Mouse (Mus musculus): ENCODE data around the gene Usp15. TPM values are rescaled to one million over a fixed set of nuclear protein-coding genes. Genes with fewer than 3 reads are reported as not detected.

Usp15 gene
- polyA plus RNA-seq, 1 experiment from 2014 or later = 77.9 TPM

GRCm38 (mm10) chr10:123120666-123121392 is 76.0 kb downstream of the Usp15 start:
- 95% methylated on average over 14 of the region's 14 CpGs for WGBS
- Histone ChIP-seq H3K9me3 (no peaks in the 10 kb centered on the region), H3K9ac (no peak overlapping the region), H3K27ac (no peak overlapping the region), H3K4me3 (no peak overlapping the region), H3K36me3 (peaks cover 90% of the 10 kb centered on the region), H3K4me1 (replicated peaks) (no peaks in the 10 kb centered on the region), H3K27me3 (no peaks in the 10 kb centered on the region), H3K4me2 (no peak overlapping the region)
- ATAC-seq (ENCODE audit: low FRiP score) = no peak

- Histone ChIP-seq H3K4me2 (no peak overlapping the region), H3K36me3 (peaks cover 83% of the 10 kb centered on the region), H3K9me3 (no peaks in the 10 kb centered on the region), H3K4me3 (no peak overlapping the region), H3K27ac (no peak overlapping the region), H3K27me3 (no peaks in the 10 kb centered on the region), H3K4me1 (replicated peaks) (no peaks in the 10 kb centered on the region), H3K9ac (no peak overlapping the region)
- WGBS = 84% methylated on average over 14 of the region's 14 CpGs
- no peak for ATAC-seq (ENCODE audit: low FRiP score)
Observed at GRCm38 (mm10) chr10:123116861-123117260, 79.9 kb downstream of the Usp15 start.

- Histone ChIP-seq H3K4me3 (no peak overlapping the region), H3K36me3 (peaks cover 65% of the 10 kb centered on the region), H3K27me3 (no peaks in the 10 kb centered on the region), H3K4me2 (no peak overlapping the region), H3K9me3 (no peaks in the 10 kb centered on the region), H3K9ac (no peak overlapping the region), H3K27ac (no peak overlapping the region), H3K4me1 (replicated peaks) (no peaks in the 10 kb centered on the region)
- no peak for ATAC-seq (ENCODE audit: low FRiP score)
- WGBS = 95% methylated on average over 8 of the region's 8 CpGs
Observed at GRCm38 (mm10) chr10:123113466-123113865, 83.3 kb downstream of the Usp15 start.

- peaks cover 60% of the 10 kb centered on the region for H3K36me3 ChIP-seq
- H3K27ac ChIP-seq = no peak overlapping the region
- no peak overlapping the region for H3K4me3 ChIP-seq
- no peak overlapping the region for H3K9ac ChIP-seq
- H3K4me2 ChIP-seq = no peak overlapping the region
- H3K4me1 ChIP-seq (replicated peaks) = no peaks in the 10 kb centered on the region
- 91% methylated on average over 9 of the region's 9 CpGs for WGBS
- no peaks in the 10 kb centered on the region for H3K9me3 ChIP-seq
- no peaks in the 10 kb centered on the region for H3K27me3 ChIP-seq
- ATAC-seq (ENCODE audit: low FRiP score) = no peak
Observed at GRCm38 (mm10) chr10:123112787-123113168, 84.0 kb downstream of the Usp15 start.

GRCm38 (mm10) chr10:123112056-123112786 is 84.6 kb downstream of the Usp15 start:
- H3K27me3 ChIP-seq = no peaks in the 10 kb centered on the region
- H3K27ac ChIP-seq = no peak overlapping the region
- H3K4me2 ChIP-seq = no peak overlapping the region
- no peak for ATAC-seq (ENCODE audit: low FRiP score)
- H3K9me3 ChIP-seq = no peaks in the 10 kb centered on the region
- no peaks in the 10 kb centered on the region for H3K4me1 ChIP-seq (replicated peaks)
- no peak overlapping the region for H3K9ac ChIP-seq
- WGBS = 93% methylated on average over 11 of the region's 11 CpGs
- H3K36me3 ChIP-seq = peaks cover 59% of the 10 kb centered on the region
- no peak overlapping the region for H3K4me3 ChIP-seq

- no peaks in the 10 kb centered on the region for H3K27me3 ChIP-seq
- H3K4me2 ChIP-seq = no peak overlapping the region
- no peaks in the 10 kb centered on the region for H3K4me1 ChIP-seq (replicated peaks)
- H3K36me3 ChIP-seq = peaks cover 43% of the 10 kb centered on the region
- H3K9me3 ChIP-seq = no peaks in the 10 kb centered on the region
- no peak overlapping the region for H3K27ac ChIP-seq
- H3K9ac ChIP-seq = no peak overlapping the region
- no peak overlapping the region for H3K4me3 ChIP-seq
- WGBS = 73% methylated on average over 11 of the region's 11 CpGs
- ATAC-seq (ENCODE audit: low FRiP score) = no peak
Observed at GRCm38 (mm10) chr10:123110548-123110947, 86.2 kb downstream of the Usp15 start.

GRCm38 (mm10) chr10:123108527-123108926 is 88.3 kb downstream of the Usp15 start:
- H3K27ac ChIP-seq = no peak overlapping the region
- H3K36me3 ChIP-seq = peaks cover 25% of the 10 kb centered on the region
- 100% methylated on average over 1 of the region's 1 CpGs for WGBS
- H3K9ac ChIP-seq = no peak overlapping the region
- H3K4me2 ChIP-seq = no peak overlapping the region
- H3K4me1 ChIP-seq (replicated peaks) = no peaks in the 10 kb centered on the region
- no peaks in the 10 kb centered on the region for H3K27me3 ChIP-seq
- H3K9me3 ChIP-seq = no peaks in the 10 kb centered on the region
- ATAC-seq (ENCODE audit: low FRiP score) = no peak
- H3K4me3 ChIP-seq = no peak overlapping the region

GRCm38 (mm10) chr10:123108121-123108520 is 88.7 kb downstream of the Usp15 start:
- Histone ChIP-seq H3K4me2 (no peak overlapping the region), H3K4me1 (replicated peaks) (no peaks in the 10 kb centered on the region), H3K36me3 (peaks cover 22% of the 10 kb centered on the region), H3K27ac (no peak overlapping the region), H3K4me3 (no peak overlapping the region), H3K27me3 (no peaks in the 10 kb centered on the region), H3K9ac (no peak overlapping the region), H3K9me3 (no peaks in the 10 kb centered on the region)
- no peak for ATAC-seq (ENCODE audit: low FRiP score)
- WGBS = 96% methylated on average over 5 of the region's 5 CpGs

GRCm38 (mm10) chr10:123101303-123101702 is 95.5 kb downstream of the Usp15 start:
- H3K9me3 ChIP-seq = no peaks in the 10 kb centered on the region
- no peak overlapping the region for H3K27ac ChIP-seq
- H3K9ac ChIP-seq = no peak overlapping the region
- no peak for ATAC-seq (ENCODE audit: low FRiP score)
- H3K4me2 ChIP-seq = no peak overlapping the region
- no peaks in the 10 kb centered on the region for H3K27me3 ChIP-seq
- 92% methylated on average over 1 of the region's 1 CpGs for WGBS
- no peaks in the 10 kb centered on the region for H3K36me3 ChIP-seq
- H3K4me1 ChIP-seq (replicated peaks) = no peaks in the 10 kb centered on the region
- no peak overlapping the region for H3K4me3 ChIP-seq

GRCm38 (mm10) chr10:123100584-123100983 is 96.2 kb downstream of the Usp15 start:
- no peaks in the 10 kb centered on the region for H3K36me3 ChIP-seq
- no peak overlapping the region for H3K27ac ChIP-seq
- H3K9ac ChIP-seq = no peak overlapping the region
- H3K4me3 ChIP-seq = no peak overlapping the region
- H3K9me3 ChIP-seq = no peaks in the 10 kb centered on the region
- WGBS = 95% methylated on average over 2 of the region's 2 CpGs
- no peak overlapping the region for H3K4me2 ChIP-seq
- no peak for ATAC-seq (ENCODE audit: low FRiP score)
- no peaks in the 10 kb centered on the region for H3K4me1 ChIP-seq (replicated peaks)
- no peaks in the 10 kb centered on the region for H3K27me3 ChIP-seq

GRCm38 (mm10) chr10:123094504-123094903 is 102.3 kb downstream of the Usp15 start:
- H3K4me3 ChIP-seq = no peak overlapping the region
- H3K9me3 ChIP-seq = no peaks in the 10 kb centered on the region
- H3K27me3 ChIP-seq = no peaks in the 10 kb centered on the region
- WGBS = 80% methylated on average over 7 of the region's 7 CpGs
- H3K4me1 ChIP-seq (replicated peaks) = no peaks in the 10 kb centered on the region
- ATAC-seq (ENCODE audit: low FRiP score) = no peak
- H3K36me3 ChIP-seq = no peaks in the 10 kb centered on the region
- H3K4me2 ChIP-seq = no peak overlapping the region
- H3K9ac ChIP-seq = no peak overlapping the region
- no peak overlapping the region for H3K27ac ChIP-seq

- ATAC-seq (ENCODE audit: low FRiP score) = no peak
- no peak overlapping the region for H3K4me3 ChIP-seq
Observed at GRCm38 (mm10) chr10:123092577-123092976, 104.2 kb downstream of the Usp15 start.

GRCm38 (mm10) chr10:123091737-123092136 is 105.1 kb downstream of the Usp15 start:
- Histone ChIP-seq H3K9me3 (no peaks in the 10 kb centered on the region), H3K27ac (no peak overlapping the region), H3K4me1 (replicated peaks) (no peaks in the 10 kb centered on the region), H3K36me3 (no peaks in the 10 kb centered on the region), H3K9ac (no peak overlapping the region), H3K4me3 (no peak overlapping the region), H3K4me2 (no peak overlapping the region), H3K27me3 (no peaks in the 10 kb centered on the region)
- 36% methylated on average over 5 of the region's 5 CpGs for WGBS
- no peak for ATAC-seq (ENCODE audit: low FRiP score)

More at GRCm38 (mm10) chr10:123092577-123092976, 104.2 kb downstream of the Usp15 start:
- no peaks in the 10 kb centered on the region for H3K27me3 ChIP-seq
- H3K4me1 ChIP-seq (replicated peaks) = no peaks in the 10 kb centered on the region
- no peak overlapping the region for H3K4me2 ChIP-seq
- H3K9me3 ChIP-seq = no peaks in the 10 kb centered on the region
- no peak overlapping the region for H3K27ac ChIP-seq
- no peak overlapping the region for H3K9ac ChIP-seq
- WGBS = 75% methylated on average over 3 of the region's 3 CpGs
- no peaks in the 10 kb centered on the region for H3K36me3 ChIP-seq
